ENCODE assay signal across 17 mouse cellular contexts in genomic region chr17:64077392-64077791, GRCm38 (mm10).
DNase-seq lines count a peak whose midpoint lies in the region; ATAC-seq lines count a peak whose summit lies in the region.
"Had no signal": no experiment of that assay in that cellular context is flagged by ENCODE, and none has a peak within 500 bp of the region (broad histone marks: within the 10 kb centered on the region; RNA-seq: fewer than 3 reads in every experiment).

No protein-coding gene starts in this region.

- no peak overlapping the region for H3K4me3 ChIP-seq in hindbrain, embryonic 16.5 days (ENCODE audit: low read length)
- no peak overlapping the region for H3K4me3 ChIP-seq in hindbrain, embryonic 11.5 days (ENCODE audit: low read depth, low read length)
- H3K4me3 ChIP-seq: erythroblast, embryonic 14.5 days; heart, embryonic 10.5 days; intestine, embryonic 15.5 days; limb, embryonic 13.5 days had no signal

- no peaks in the 10 kb centered on the region for H3K4me1 ChIP-seq in hindbrain, embryonic 16.5 days (ENCODE audit: control insufficient read depth, insufficient read depth, low read depth, low read length)
- no peaks in the 10 kb centered on the region for H3K4me1 ChIP-seq in hindbrain, embryonic 11.5 days (replicated peaks; ENCODE audit: control insufficient read depth, insufficient read depth, low read length)
- H3K4me1 ChIP-seq: intestine, embryonic 15.5 days; limb, embryonic 13.5 days had no signal

- 66% methylated on average over 7 of the region's 7 CpGs for WGBS in hindbrain, embryonic 16.5 days
- WGBS in hindbrain, embryonic 11.5 days = 93% methylated on average over 7 of the region's 7 CpGs

- no peak for DNase-seq in hindbrain, embryonic 11.5 days (ENCODE audit: low spot score)
- peak; percentile 29 for DNase-seq in right cerebral cortex, postnatal 14 days
- DNase-seq in right cerebral cortex, postnatal 36 days (ENCODE audit: low spot score in 2 of 2) = no peak
- peak; percentile 28 to 64 for DNase-seq in layer of hippocampus, postnatal 14 days (ENCODE audit: low spot score in 2 of 2)
- no peak for DNase-seq in MN1 (ENCODE audit: low spot score)
- DNase-seq in cerebellum, adult 11-12 months = no peak
- DNase-seq: embryo, embryonic 11 days; gastrocnemius, postnatal 14 days; kidney, postnatal 10 days; retina, postnatal 1 day had no signal

- H3K36me3 ChIP-seq in hindbrain, embryonic 16.5 days (ENCODE audit: control insufficient read depth, insufficient read depth, low read length) = no peaks in the 10 kb centered on the region
- H3K36me3 ChIP-seq in hindbrain, embryonic 11.5 days (ENCODE audit: control insufficient read depth, insufficient read depth, low read length) = no peaks in the 10 kb centered on the region
- H3K36me3 ChIP-seq: heart, embryonic 10.5 days; intestine, embryonic 15.5 days had no signal

- no peaks in the 10 kb centered on the region for H3K27me3 ChIP-seq in hindbrain, embryonic 16.5 days (replicated peaks; ENCODE audit: control insufficient read depth, insufficient read depth, low read length)
- H3K27me3 ChIP-seq in hindbrain, embryonic 11.5 days (ENCODE audit: control insufficient read depth, insufficient read depth, low read length) = no peaks in the 10 kb centered on the region
- H3K27me3 ChIP-seq: intestine, embryonic 15.5 days; limb, embryonic 13.5 days had no signal

- no peaks in the 10 kb centered on the region for H3K9me3 ChIP-seq in hindbrain, embryonic 16.5 days (ENCODE audit: control insufficient read depth, low read length)
- no peaks in the 10 kb centered on the region for H3K9me3 ChIP-seq in hindbrain, embryonic 11.5 days (ENCODE audit: control insufficient read depth, low read length)
- H3K9me3 ChIP-seq: heart, embryonic 10.5 days; intestine, embryonic 15.5 days; limb, embryonic 13.5 days had no signal

- 0 out of 2 replicates have a peak, but pooled peaks have one; percentile 61 for ATAC-seq in hindbrain, embryonic 16.5 days
- ATAC-seq in hindbrain, embryonic 11.5 days (ENCODE audit: low FRiP score) = no peak
- ATAC-seq in megakaryocyte progenitor cell, adult 5-6 weeks (replicated peaks; ENCODE audit: poor library complexity) = no peak
- ATAC-seq: activated CD4-positive, CD25-positive, alpha-beta regulatory T cell, adult 4 months; intestine, embryonic 15.5 days had no signal

- H3K27ac ChIP-seq in hindbrain, embryonic 16.5 days (ENCODE audit: low read depth, low read length) = no peak overlapping the region
- no peak overlapping the region for H3K27ac ChIP-seq in hindbrain, embryonic 11.5 days (ENCODE audit: low read depth, low read length)
- H3K27ac ChIP-seq: heart, embryonic 10.5 days; intestine, embryonic 15.5 days; limb, embryonic 13.5 days had no signal

- H3K9ac ChIP-seq in hindbrain, embryonic 16.5 days (ENCODE audit: low read depth, low read length) = no peak overlapping the region
- H3K9ac ChIP-seq in hindbrain, embryonic 11.5 days (ENCODE audit: low read depth, low read length) = no peak overlapping the region
- H3K9ac ChIP-seq: intestine, embryonic 15.5 days; limb, embryonic 13.5 days had no signal

- no peak overlapping the region for H3K4me2 ChIP-seq in hindbrain, embryonic 16.5 days (ENCODE audit: low read length)
- H3K4me2 ChIP-seq in hindbrain, embryonic 11.5 days (replicated peaks; ENCODE audit: low read depth, low read length) = no peak overlapping the region
- H3K4me2 ChIP-seq: intestine, embryonic 15.5 days; limb, embryonic 13.5 days had no signal

Comparison
In these comparisons a context has a peak if more than half of its experiments do, and no peak if none do; other contexts are left out.
1. DNase-seq: peak in right cerebral cortex, postnatal 14 days (single experiment) and layer of hippocampus, postnatal 14 days (2 of 2); none in hindbrain, embryonic 11.5 days (single experiment), right cerebral cortex, postnatal 36 days (0 of 2), MN1 (single experiment) and cerebellum, adult 11-12 months (single experiment).